Mouse (Mus musculus) heart, adult 11 months (tissue): ENCODE measurements at regions not wholly inside any gene's neighbourhood (a gene's known extent, or its start where the extent isn't known, plus 50 kb on each side); places are given as distances from the start of the nearest gene placed in this dataset.
A peak's percentile ranks its signal among the peaks of the same experiment; 100 is the strongest.

Experiments
- DNase-seq: peaks from one replicate; pipeline ENCODE4 v3.0.0; 2022

GRCm38 (mm10) chr15:96878796-96879195 is 177.0 kb downstream of the Slc38a4 start:
- DNase-seq = peak; percentile 68

GRCm38 (mm10) chr15:96877931-96878330 is 177.8 kb downstream of the Slc38a4 start:
- no peak for DNase-seq

GRCm38 (mm10) chr15:96877271-96877670 is 177.7 kb upstream of the Slc38a2 start:
- DNase-seq = peak; percentile 43

- DNase-seq = peak; percentile 23
These were observed 174.6 kb upstream of the Slc38a2 start for GRCm38 (mm10) chr15:96874145-96874544.

GRCm38 (mm10) chr15:96873562-96873961 is 174.0 kb upstream of the Slc38a2 start:
- DNase-seq = peak; percentile 88

GRCm38 (mm10) chr15:96873126-96873525 is 173.6 kb upstream of the Slc38a2 start:
- no peak for DNase-seq

- peak; percentile 76 for DNase-seq
These were observed 168.2 kb upstream of the Slc38a2 start for GRCm38 (mm10) chr15:96867701-96868100.

- DNase-seq = peak; percentile 70
These were observed 166.4 kb upstream of the Slc38a2 start for GRCm38 (mm10) chr15:96865932-96866331.

GRCm38 (mm10) chr15:96857709-96858108 is 158.2 kb upstream of the Slc38a2 start:
- peak; percentile 51 for DNase-seq

- DNase-seq = peak; percentile 83
These were observed 152.6 kb upstream of the Slc38a2 start for GRCm38 (mm10) chr15:96851970-96852768.

GRCm38 (mm10) chr15:96848150-96848549 is 148.6 kb upstream of the Slc38a2 start:
- DNase-seq = peak; percentile 23

- DNase-seq = peak; percentile 92
These were observed 145.7 kb upstream of the Slc38a2 start for GRCm38 (mm10) chr15:96845221-96845620.

- DNase-seq = peak; percentile 88
These were observed 144.8 kb upstream of the Slc38a2 start for GRCm38 (mm10) chr15:96844290-96844689.

- DNase-seq = peak; percentile 84
These were observed 144.1 kb upstream of the Slc38a2 start for GRCm38 (mm10) chr15:96843589-96843988.

- DNase-seq = peak; percentile 79
These were observed 143.4 kb upstream of the Slc38a2 start for GRCm38 (mm10) chr15:96842881-96843280.

GRCm38 (mm10) chr15:96836670-96837069 is 137.1 kb upstream of the Slc38a2 start:
- DNase-seq = peak; percentile 17

GRCm38 (mm10) chr15:96834862-96835261 is 135.3 kb upstream of the Slc38a2 start:
- peak; percentile 90 for DNase-seq

GRCm38 (mm10) chr15:96834162-96834843 is 134.8 kb upstream of the Slc38a2 start:
- peak; percentile 64 for DNase-seq

- DNase-seq = peak; percentile 88
These were observed 132.9 kb upstream of the Slc38a2 start for GRCm38 (mm10) chr15:96832389-96832788.

GRCm38 (mm10) chr15:96831256-96831655 is 131.7 kb upstream of the Slc38a2 start:
- DNase-seq = peak; percentile 68

GRCm38 (mm10) chr15:96830578-96830977 is 131.0 kb upstream of the Slc38a2 start:
- DNase-seq = peak; percentile 82

GRCm38 (mm10) chr15:96829941-96830340 is 130.4 kb upstream of the Slc38a2 start:
- DNase-seq = peak; percentile 95

GRCm38 (mm10) chr15:96828681-96829080 is 129.2 kb upstream of the Slc38a2 start:
- DNase-seq = peak; percentile 73

GRCm38 (mm10) chr15:96827931-96828330 is 128.4 kb upstream of the Slc38a2 start:
- peak; percentile 64 for DNase-seq
